Mouse (Mus musculus): ENCODE data around the gene Fuk. TPM values are rescaled to one million over a fixed set of nuclear protein-coding genes. Genes with fewer than 3 reads are reported as not detected.

Gene Fuk
- polyA plus RNA-seq, 1 experiment from 2014 or later: 5.1 TPM

- Histone ChIP-seq H3K4me1 (ENCODE audit: control insufficient read depth, insufficient read depth, low read length) (peaks cover 9% of the 10 kb centered on the region), H3K9ac (ENCODE audit: low read depth, low read length) (no peak overlapping the region), H3K4me2 (no peak overlapping the region), H3K9me3 (replicated peaks; ENCODE audit: control insufficient read depth, low read length) (no peaks in the 10 kb centered on the region), H3K4me3 (ENCODE audit: low read depth, low read length) (no peak overlapping the region), H3K36me3 (ENCODE audit: control insufficient read depth, insufficient read depth, low read length) (peaks cover 37% of the 10 kb centered on the region), H3K27me3 (ENCODE audit: control insufficient read depth, insufficient read depth, low read length) (no peaks in the 10 kb centered on the region), H3K27ac (ENCODE audit: low read depth, low read length) (no peak overlapping the region)
- ATAC-seq (replicated peaks; ENCODE audit: insufficient number of reproducible peaks, low FRiP score, low TSS enrichment): no peak
- WGBS (ENCODE audit: insufficient replicate concordance): 94% methylated on average over 10 of the region's 10 CpGs
Observed at GRCm38 (mm10) chr8:110851186-110851585, 51.1 kb downstream of the Fuk start.

GRCm38 (mm10) chr8:110847645-110848495 lies 54.4 kb downstream of the Fuk start:
- Histone ChIP-seq H3K9me3 (replicated peaks; ENCODE audit: control insufficient read depth, low read length) (no peaks in the 10 kb centered on the region), H3K9ac (ENCODE audit: low read depth, low read length) (peak overlapping the region; percentile 98), H3K27me3 (ENCODE audit: control insufficient read depth, insufficient read depth, low read length) (no peaks in the 10 kb centered on the region), H3K27ac (ENCODE audit: low read depth, low read length) (no peak overlapping the region), H3K36me3 (ENCODE audit: control insufficient read depth, insufficient read depth, low read length) (peaks cover 27% of the 10 kb centered on the region), H3K4me2 (peak overlapping the region; percentile 94), H3K4me1 (ENCODE audit: control insufficient read depth, insufficient read depth, low read length) (peaks cover 16% of the 10 kb centered on the region), H3K4me3 (ENCODE audit: low read depth, low read length) (peak overlapping the region; percentile 95)
- no peak for ATAC-seq (replicated peaks; ENCODE audit: insufficient number of reproducible peaks, low FRiP score, low TSS enrichment)
- WGBS (ENCODE audit: insufficient replicate concordance): 41% methylated on average over 14 of the region's 14 CpGs

GRCm38 (mm10) chr8:110847171-110847549 lies 55.1 kb downstream of the Fuk start:
- peaks cover 30% of the 10 kb centered on the region for H3K36me3 ChIP-seq (ENCODE audit: control insufficient read depth, insufficient read depth, low read length)
- ATAC-seq (replicated peaks; ENCODE audit: insufficient number of reproducible peaks, low FRiP score, low TSS enrichment): no peak
- peak overlapping the region; percentile 87 for H3K27ac ChIP-seq (ENCODE audit: low read depth, low read length)
- peak overlapping the region; percentile 98 for H3K9ac ChIP-seq (ENCODE audit: low read depth, low read length)
- H3K27me3 ChIP-seq (ENCODE audit: control insufficient read depth, insufficient read depth, low read length): no peaks in the 10 kb centered on the region
- peak overlapping the region; percentile 95 for H3K4me3 ChIP-seq (ENCODE audit: low read depth, low read length)
- peak overlapping the region; percentile 94 for H3K4me2 ChIP-seq
- H3K4me1 ChIP-seq (ENCODE audit: control insufficient read depth, insufficient read depth, low read length): peaks cover 16% of the 10 kb centered on the region
- H3K9me3 ChIP-seq (replicated peaks; ENCODE audit: control insufficient read depth, low read length): no peaks in the 10 kb centered on the region
- under 1% methylated on average over 13 of the region's 13 CpGs for WGBS (ENCODE audit: insufficient replicate concordance)

GRCm38 (mm10) chr8:110846405-110847170 lies 55.7 kb downstream of the Fuk start, which contains the start of the genes Cog4 and Sf3b3:
TSS of gene Cog4 (plus strand) at chr8:110846600.
TSS of gene Sf3b3 (minus strand) at chr8:110846787.
- H3K9me3 ChIP-seq (replicated peaks; ENCODE audit: control insufficient read depth, low read length): no peaks in the 10 kb centered on the region
- peaks cover 16% of the 10 kb centered on the region for H3K4me1 ChIP-seq (ENCODE audit: control insufficient read depth, insufficient read depth, low read length)
- peak within 1 kb of the TSS; percentile 98 for H3K9ac ChIP-seq (ENCODE audit: low read depth, low read length)
- H3K4me3 ChIP-seq (ENCODE audit: low read depth, low read length): peak within 1 kb of the TSS; percentile 95
- under 1% methylated on average over 53 of the region's 53 CpGs for WGBS (ENCODE audit: insufficient replicate concordance)
- H3K4me2 ChIP-seq: peak within 1 kb of the TSS; percentile 94
- H3K27ac ChIP-seq (ENCODE audit: low read depth, low read length): peak within 1 kb of the TSS; percentile 87
- no peaks in the 10 kb centered on the region for H3K27me3 ChIP-seq (ENCODE audit: control insufficient read depth, insufficient read depth, low read length)
- H3K36me3 ChIP-seq (ENCODE audit: control insufficient read depth, insufficient read depth, low read length): peaks cover 29% of the 10 kb centered on the region
- peak; percentile 86 for ATAC-seq (replicated peaks; ENCODE audit: insufficient number of reproducible peaks, low FRiP score, low TSS enrichment)

GRCm38 (mm10) chr8:110845821-110846404 lies 56.4 kb downstream of the Fuk start:
- Histone ChIP-seq H3K27ac (ENCODE audit: low read depth, low read length) (peak overlapping the region; percentile 87), H3K4me2 (peak overlapping the region; percentile 94), H3K9ac (ENCODE audit: low read depth, low read length) (peak overlapping the region; percentile 98), H3K4me3 (ENCODE audit: low read depth, low read length) (peak overlapping the region; percentile 95), H3K27me3 (ENCODE audit: control insufficient read depth, insufficient read depth, low read length) (no peaks in the 10 kb centered on the region), H3K9me3 (replicated peaks; ENCODE audit: control insufficient read depth, low read length) (no peaks in the 10 kb centered on the region), H3K36me3 (ENCODE audit: control insufficient read depth, insufficient read depth, low read length) (peaks cover 29% of the 10 kb centered on the region), H3K4me1 (ENCODE audit: control insufficient read depth, insufficient read depth, low read length) (peaks cover 16% of the 10 kb centered on the region)
- ATAC-seq (replicated peaks; ENCODE audit: insufficient number of reproducible peaks, low FRiP score, low TSS enrichment): no peak
- 9% methylated on average over 17 of the region's 17 CpGs for WGBS (ENCODE audit: insufficient replicate concordance)

- no peaks in the 10 kb centered on the region for H3K27me3 ChIP-seq (ENCODE audit: control insufficient read depth, insufficient read depth, low read length)
- ATAC-seq (replicated peaks; ENCODE audit: insufficient number of reproducible peaks, low FRiP score, low TSS enrichment): no peak
- no peak overlapping the region for H3K9ac ChIP-seq (ENCODE audit: low read depth, low read length)
- no peaks in the 10 kb centered on the region for H3K9me3 ChIP-seq (replicated peaks; ENCODE audit: control insufficient read depth, low read length)
- 82% methylated on average over 3 of the region's 3 CpGs for WGBS (ENCODE audit: insufficient replicate concordance)
- H3K36me3 ChIP-seq (ENCODE audit: control insufficient read depth, insufficient read depth, low read length): peaks cover 31% of the 10 kb centered on the region
- H3K4me1 ChIP-seq (ENCODE audit: control insufficient read depth, insufficient read depth, low read length): peaks cover 16% of the 10 kb centered on the region
- peak overlapping the region; percentile 94 for H3K4me2 ChIP-seq
- peak overlapping the region; percentile 95 for H3K4me3 ChIP-seq (ENCODE audit: low read depth, low read length)
- H3K27ac ChIP-seq (ENCODE audit: low read depth, low read length): no peak overlapping the region
Observed at GRCm38 (mm10) chr8:110844941-110845340, 57.3 kb downstream of the Fuk start.

GRCm38 (mm10) chr8:110843207-110843606 lies 59.1 kb downstream of the Fuk start:
- 88% methylated on average over 5 of the region's 5 CpGs for WGBS (ENCODE audit: insufficient replicate concordance)
- no peak overlapping the region for H3K27ac ChIP-seq (ENCODE audit: low read depth, low read length)
- H3K9ac ChIP-seq (ENCODE audit: low read depth, low read length): no peak overlapping the region
- H3K9me3 ChIP-seq (replicated peaks; ENCODE audit: control insufficient read depth, low read length): no peaks in the 10 kb centered on the region
- ATAC-seq (replicated peaks; ENCODE audit: insufficient number of reproducible peaks, low FRiP score, low TSS enrichment): no peak
- no peak overlapping the region for H3K4me3 ChIP-seq (ENCODE audit: low read depth, low read length)
- peaks cover 42% of the 10 kb centered on the region for H3K36me3 ChIP-seq (ENCODE audit: control insufficient read depth, insufficient read depth, low read length)
- no peak overlapping the region for H3K4me2 ChIP-seq
- no peaks in the 10 kb centered on the region for H3K27me3 ChIP-seq (ENCODE audit: control insufficient read depth, insufficient read depth, low read length)
- H3K4me1 ChIP-seq (ENCODE audit: control insufficient read depth, insufficient read depth, low read length): peaks cover 14% of the 10 kb centered on the region

- H3K9me3 ChIP-seq (replicated peaks; ENCODE audit: control insufficient read depth, low read length): no peaks in the 10 kb centered on the region
- no peak overlapping the region for H3K9ac ChIP-seq (ENCODE audit: low read depth, low read length)
- H3K27me3 ChIP-seq (ENCODE audit: control insufficient read depth, insufficient read depth, low read length): no peaks in the 10 kb centered on the region
- no peak overlapping the region for H3K4me2 ChIP-seq
- H3K4me3 ChIP-seq (ENCODE audit: low read depth, low read length): no peak overlapping the region
- H3K27ac ChIP-seq (ENCODE audit: low read depth, low read length): no peak overlapping the region
- WGBS (ENCODE audit: insufficient replicate concordance): 96% methylated on average over 3 of the region's 3 CpGs
- peaks cover 7% of the 10 kb centered on the region; the same call in 1 of the 2 replicates for H3K4me1 ChIP-seq (ENCODE audit: control insufficient read depth, insufficient read depth, low read length)
- peaks cover 47% of the 10 kb centered on the region for H3K36me3 ChIP-seq (ENCODE audit: control insufficient read depth, insufficient read depth, low read length)
- ATAC-seq (replicated peaks; ENCODE audit: insufficient number of reproducible peaks, low FRiP score, low TSS enrichment): no peak
Observed at GRCm38 (mm10) chr8:110842012-110842574, 60.2 kb downstream of the Fuk start.
